Mouse (Mus musculus) kidney, adult 9 months (tissue): ENCODE data around the gene Calcoco1.
"Not testable (repeated sequence)": the region's sequence is repeated elsewhere in the genome, so short reads cannot be mapped to it uniquely, and the experiment has no call there.

Experiments
- DNase-seq: peaks from one replicate; pipeline ENCODE4 v3.0.0; 2022

Calcoco1 gene

GRCm38 (mm10) chr15:102683670-102684069 is 38.3 kb downstream of the Calcoco1 start:
- no peak for DNase-seq

- DNase-seq = no peak
Observed at GRCm38 (mm10) chr15:102676345-102676744, 45.6 kb downstream of the Calcoco1 start.

GRCm38 (mm10) chr15:102673548-102673947 is 48.4 kb downstream of the Calcoco1 start:
- peak; percentile 75 for DNase-seq

GRCm38 (mm10) chr15:102672215-102673071 is 49.5 kb downstream of the Calcoco1 start, which contains the start of gene Atp5g2:
TSS of gene Atp5g2 (minus strand) at chr15:102672352.
- peak; percentile 51 for DNase-seq

- DNase-seq = peak; percentile 87
Observed at GRCm38 (mm10) chr15:102671721-102672214, 50.2 kb downstream of the Calcoco1 start.

GRCm38 (mm10) chr15:102670767-102671575 is 51.0 kb downstream of the Calcoco1 start:
- DNase-seq = peak; percentile 98

- DNase-seq = peak; percentile 71
Observed at GRCm38 (mm10) chr15:102670281-102670680, 51.7 kb downstream of the Calcoco1 start.

GRCm38 (mm10) chr15:102669571-102669970 is 52.4 kb downstream of the Calcoco1 start:
- no peak for DNase-seq

- peak; percentile 69 for DNase-seq
Observed at GRCm38 (mm10) chr15:102665494-102665893, 56.5 kb downstream of the Calcoco1 start.

GRCm38 (mm10) chr15:102663825-102664224 is 58.2 kb downstream of the Calcoco1 start:
- no peak for DNase-seq

GRCm38 (mm10) chr15:102662601-102663000 is 59.4 kb downstream of the Calcoco1 start:
- not testable (repeated sequence) for DNase-seq

- no peak for DNase-seq
Observed at GRCm38 (mm10) chr15:102657926-102658381, 64.0 kb downstream of the Calcoco1 start.
